Mouse (Mus musculus) heart, postnatal 0 days (tissue): ENCODE results near the gene Gbf1.

Experiments used
- CTCF ChIP-seq: IDR thresholded peaks from 2 replicates; pipeline ENCODE4 v1.5.1; 2016; ENCODE audit warnings: antibody characterized with exemption, control low read depth, low read depth
- EP300 ChIP-seq: IDR thresholded peaks from 2 replicates; pipeline ENCODE4 v1.6.1; 2016; ENCODE audit warnings: antibody characterized with exemption, low read depth

- TF ChIP-seq CTCF (no peak), EP300 (no peak)
Measured at GRCm38 (mm10) chr19:46306751-46307289, 154.5 kb downstream of the Gbf1 start.
